Mouse (Mus musculus): ENCODE data around the gene Cd48.
A peak's percentile ranks its signal among the peaks of the same experiment; 100 is the strongest.
"Not testable (repeated sequence)": the region's sequence is repeated elsewhere in the genome, so short reads cannot be mapped to it uniquely, and the experiment has no call there.

Cd48 gene

GRCm38 (mm10) chr1:171681531-171682299 lies at the start of gene Cd48:
TSS of gene Cd48 (plus strand) at chr1:171682009.
- no peak for DNase-seq

DNA sequence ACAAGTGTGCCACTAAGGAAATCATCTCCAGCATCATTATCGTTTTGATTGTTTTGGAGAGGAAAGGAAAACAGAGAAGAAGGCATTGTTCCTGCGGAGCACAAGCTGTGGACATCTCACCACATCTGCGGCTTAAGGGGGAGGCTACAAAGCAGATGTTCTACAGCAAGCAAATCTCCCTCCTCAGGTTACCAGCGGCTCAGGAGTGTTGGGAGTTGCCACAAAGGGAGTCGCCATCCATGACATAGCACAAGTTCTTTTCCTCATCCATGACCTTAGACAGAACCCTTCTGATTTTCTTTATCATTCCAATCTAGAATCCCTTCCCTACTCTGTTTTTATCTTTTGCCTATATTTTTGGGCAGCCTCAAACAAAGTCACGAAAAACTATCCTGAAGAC lies 46.1 kb upstream of the Cd48 start:
- DNase-seq: no peak

- no peak for DNase-seq
These were observed 44.7 kb upstream of the Cd48 start for GRCm38 (mm10) chr1:171637101-171637500.

DNA sequence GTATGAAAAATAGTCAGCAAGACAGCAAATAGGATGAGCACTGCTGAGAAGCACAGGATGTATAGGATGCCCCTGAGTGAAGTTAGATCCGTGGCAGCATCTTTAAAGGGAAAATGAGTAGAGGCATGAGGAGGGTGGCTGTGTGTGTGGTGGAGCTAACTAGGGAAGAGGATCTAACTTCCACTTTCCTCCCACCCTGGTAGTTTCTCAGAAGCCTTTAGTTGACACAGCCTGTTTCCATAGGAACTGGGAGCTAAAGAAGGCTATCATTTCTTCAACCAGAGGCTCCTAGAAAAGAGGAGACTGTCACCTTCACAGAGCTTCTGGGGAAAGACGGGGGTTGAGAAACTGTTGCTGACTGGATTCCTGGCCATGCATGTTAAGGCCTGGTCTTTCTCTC lies 43.1 kb upstream of the Cd48 start:
- DNase-seq: no peak

GRCm38 (mm10) chr1:171640796-171641195 lies 41.0 kb upstream of the Cd48 start:
- no peak for DNase-seq

GRCm38 (mm10) chr1:171643612-171644011 lies 38.2 kb upstream of the Cd48 start:
- no peak for DNase-seq

- DNase-seq: no peak
These were observed 35.3 kb upstream of the Cd48 start for GRCm38 (mm10) chr1:171646429-171646940.

DNA sequence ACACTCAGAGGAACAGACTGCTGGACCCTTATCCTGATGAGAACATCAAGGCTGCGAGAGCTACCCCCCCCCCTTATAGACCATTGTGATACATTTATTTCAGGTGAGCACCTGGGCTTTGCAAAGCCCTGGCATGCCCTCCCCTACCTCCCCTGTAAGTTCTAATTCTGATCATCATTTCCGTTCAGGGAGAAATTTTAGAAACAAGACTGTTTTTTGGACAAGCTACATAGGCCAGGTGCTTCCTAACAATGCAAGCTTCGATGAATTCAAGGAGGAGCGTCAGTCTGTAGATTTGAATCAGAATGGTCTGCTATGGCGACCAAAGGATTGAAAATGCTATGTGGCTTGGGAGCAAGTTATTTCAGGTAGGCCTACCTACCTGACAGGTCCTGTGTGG lies 34.1 kb upstream of the Cd48 start:
- DNase-seq: no peak

DNA sequence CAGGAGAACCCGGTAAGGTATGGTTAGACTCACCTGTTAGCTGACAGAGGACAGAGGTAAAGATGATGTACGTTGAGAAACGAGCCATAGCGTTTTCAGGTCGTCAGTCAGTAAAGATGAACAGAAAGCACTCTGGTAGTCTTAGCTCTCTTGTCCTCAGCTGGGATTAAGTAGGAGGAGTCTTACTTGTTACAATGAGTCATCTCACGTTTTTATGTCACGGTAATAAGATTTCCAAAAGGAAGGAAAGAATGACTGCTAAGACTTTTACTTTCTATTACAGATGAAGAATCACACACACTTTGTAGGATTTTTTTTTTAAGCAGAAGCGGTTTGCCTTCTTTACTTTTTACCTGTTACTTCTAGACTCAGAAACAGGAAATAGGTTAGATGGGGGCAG lies 33.0 kb upstream of the Cd48 start:
- DNase-seq: no peak

- DNase-seq: no peak
These were observed 29.1 kb upstream of the Cd48 start, which contains the start of gene Slamf7 for GRCm38 (mm10) chr1:171652734-171653133. TSS of gene Slamf7 (minus strand) at chr1:171653035.

- peak in 1 of 2 experiments; percentile 4 for DNase-seq
These were observed 23.2 kb upstream of the Cd48 start for GRCm38 (mm10) chr1:171658561-171658991.

GRCm38 (mm10) chr1:171660423-171660822 lies 21.4 kb upstream of the Cd48 start:
- DNase-seq: no peak

DNA sequence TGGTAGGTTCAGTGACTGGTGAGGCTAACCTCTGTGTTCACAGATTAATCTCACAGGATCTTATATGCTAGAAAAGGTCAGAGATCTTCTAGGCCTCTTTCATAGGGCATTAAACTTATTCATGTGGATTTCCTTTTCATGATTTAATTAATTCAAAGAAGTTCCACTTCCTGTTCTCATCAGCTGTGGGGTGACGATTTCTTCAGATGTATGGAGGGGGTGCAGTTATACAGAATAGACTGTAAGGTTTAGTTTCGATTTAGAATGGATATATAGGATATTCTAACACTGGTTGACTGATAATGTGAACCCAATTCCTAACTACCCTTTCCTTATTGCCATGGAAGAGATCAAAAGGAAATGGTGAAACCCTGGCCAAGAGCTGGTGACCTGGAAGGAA lies 20.3 kb upstream of the Cd48 start:
- no peak for DNase-seq

DNA sequence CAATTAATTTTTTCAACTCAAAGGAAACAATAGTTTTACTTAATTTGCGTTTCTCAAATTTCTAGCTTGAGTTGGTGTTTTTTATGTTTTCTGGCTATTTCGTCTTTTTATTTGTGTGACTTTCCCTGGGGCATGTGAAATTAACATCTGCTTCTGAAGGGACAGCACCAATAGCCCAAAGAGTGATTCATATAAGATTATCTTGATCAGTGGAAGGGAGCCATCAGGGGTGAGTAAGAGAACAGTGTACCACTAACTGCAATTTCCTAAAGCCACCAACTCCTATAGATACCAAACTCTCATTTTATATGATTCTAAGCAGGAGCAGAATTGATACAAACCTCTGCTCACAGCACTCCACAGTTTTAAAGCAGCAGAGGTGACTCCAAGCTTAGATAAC lies 18.1 kb upstream of the Cd48 start:
- no peak for DNase-seq

GRCm38 (mm10) chr1:171666350-171666749 lies 15.5 kb upstream of the Cd48 start:
- no peak for DNase-seq

DNA sequence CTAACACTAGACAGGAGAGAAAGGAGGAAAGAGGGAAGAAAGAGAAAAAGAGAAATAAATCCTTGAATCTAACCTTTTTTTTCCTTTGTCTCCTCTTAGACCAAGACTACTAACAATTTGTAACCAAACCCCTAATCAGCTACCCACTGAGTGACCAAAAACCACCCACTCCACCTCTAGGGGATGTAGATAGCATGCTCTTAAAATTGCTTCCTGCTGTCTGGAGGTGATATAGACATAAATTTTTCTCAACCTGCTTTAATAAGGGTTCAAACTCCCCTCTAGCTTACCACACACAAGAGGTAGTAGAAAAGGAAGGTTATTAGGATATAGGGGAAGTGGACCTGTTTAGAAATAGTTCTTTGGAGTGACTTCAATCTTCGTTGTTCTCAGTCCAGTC lies 14.6 kb upstream of the Cd48 start:
- DNase-seq: no peak

DNA sequence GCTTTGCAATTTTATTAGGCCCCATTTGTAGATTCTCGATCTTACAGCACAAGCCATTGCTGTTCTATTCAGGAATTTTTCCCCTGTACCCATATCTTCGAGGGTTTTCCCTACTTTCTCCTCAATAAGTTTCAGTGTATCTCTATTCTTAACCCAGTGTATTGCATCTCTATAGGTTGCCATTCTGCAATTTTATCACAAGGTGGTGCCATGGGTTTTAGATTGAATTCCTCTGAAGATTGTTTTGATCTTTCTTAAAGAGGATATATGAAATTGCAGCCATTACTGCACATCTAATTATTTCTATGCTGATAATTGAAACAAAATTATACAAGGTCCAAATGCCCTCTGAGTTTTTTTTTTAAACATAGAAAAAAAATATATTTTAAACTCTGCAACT lies 9.4 kb upstream of the Cd48 start:
- not testable (repeated sequence) for DNase-seq

- DNase-seq: peak; percentile 57 to 77
These were observed 8.8 kb upstream of the Cd48 start for GRCm38 (mm10) chr1:171672854-171673475.

DNA sequence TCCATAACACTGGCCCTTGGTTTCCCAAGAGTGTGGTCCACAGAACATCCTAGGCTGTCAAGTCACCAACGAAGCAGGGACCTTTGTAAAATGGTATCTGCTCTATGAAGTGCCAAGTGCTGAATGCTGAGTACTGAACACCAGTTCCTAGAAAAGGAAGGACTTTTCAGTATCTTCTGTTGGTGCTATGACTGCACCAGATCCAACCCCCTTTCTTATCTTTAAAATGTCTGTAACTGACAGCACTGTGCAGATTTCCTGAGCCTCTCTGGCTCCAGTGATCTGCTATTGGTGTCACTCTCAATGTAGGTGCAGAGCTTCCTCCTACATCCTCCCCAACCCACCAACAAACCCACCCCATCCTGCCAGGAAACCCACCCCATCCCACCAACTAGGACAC lies 7.3 kb upstream of the Cd48 start:
- DNase-seq: no peak

DNA sequence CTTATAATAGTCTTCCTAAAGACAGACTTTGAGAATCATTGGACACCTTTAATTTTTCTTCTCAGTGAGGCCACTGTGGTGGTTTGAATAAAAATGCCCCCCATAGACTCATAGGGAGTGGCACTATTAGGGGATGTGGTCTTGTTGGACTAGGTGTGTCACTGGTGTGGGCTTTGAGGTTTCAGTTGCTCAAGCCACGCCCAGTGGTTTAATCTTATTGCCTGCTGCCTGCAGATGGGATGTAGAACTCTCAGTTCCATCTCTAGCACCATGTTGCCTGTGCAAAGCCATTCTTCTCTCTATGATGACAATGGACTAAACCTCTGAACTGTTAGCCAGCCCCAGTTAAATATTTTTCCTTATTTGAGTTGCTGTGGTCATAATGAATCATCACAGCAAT lies 4.1 kb upstream of the Cd48 start:
- DNase-seq: no peak

GRCm38 (mm10) chr1:171681009-171681408 lies 800 bp upstream of the Cd48 start:
- no peak for DNase-seq

DNA sequence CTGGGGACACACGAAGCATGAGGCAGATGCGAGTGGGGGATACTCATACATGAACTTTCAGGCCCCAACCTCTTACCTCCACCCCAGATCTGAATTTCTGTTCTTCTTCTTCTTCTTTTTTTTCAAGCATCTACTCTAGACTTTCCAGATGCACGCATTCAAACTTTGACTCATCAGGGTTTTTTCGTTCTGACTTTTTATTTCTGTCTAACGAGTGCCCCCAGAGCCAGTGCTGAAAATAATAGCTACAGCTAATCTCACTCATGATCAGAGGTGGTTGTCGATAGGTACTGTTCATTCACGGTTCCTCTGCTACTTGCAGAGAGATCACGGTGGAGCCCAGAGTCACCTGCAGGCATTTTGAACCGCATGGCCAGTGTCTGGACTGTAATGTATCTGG lies 3.1 kb downstream of the Cd48 start:
- no peak for DNase-seq

DNA sequence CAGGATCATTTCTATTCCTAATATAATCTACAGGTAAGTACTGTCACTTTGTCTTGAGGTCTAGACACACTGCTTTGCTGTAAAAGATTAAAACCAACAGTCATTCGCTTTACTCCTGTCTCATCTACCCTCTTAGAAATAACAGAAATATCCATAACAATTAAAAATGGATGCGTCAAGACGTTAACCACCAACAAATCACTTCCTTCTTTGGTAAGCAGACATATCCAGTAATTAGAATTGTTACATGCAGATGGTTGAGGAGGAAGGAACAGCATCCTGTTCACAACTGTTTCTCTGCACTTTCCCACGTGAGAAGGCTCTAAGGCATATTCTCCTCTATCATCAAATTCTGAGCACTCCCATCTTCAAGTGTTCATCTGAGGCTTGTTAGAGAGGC lies 5.5 kb downstream of the Cd48 start:
- DNase-seq: no peak

DNA sequence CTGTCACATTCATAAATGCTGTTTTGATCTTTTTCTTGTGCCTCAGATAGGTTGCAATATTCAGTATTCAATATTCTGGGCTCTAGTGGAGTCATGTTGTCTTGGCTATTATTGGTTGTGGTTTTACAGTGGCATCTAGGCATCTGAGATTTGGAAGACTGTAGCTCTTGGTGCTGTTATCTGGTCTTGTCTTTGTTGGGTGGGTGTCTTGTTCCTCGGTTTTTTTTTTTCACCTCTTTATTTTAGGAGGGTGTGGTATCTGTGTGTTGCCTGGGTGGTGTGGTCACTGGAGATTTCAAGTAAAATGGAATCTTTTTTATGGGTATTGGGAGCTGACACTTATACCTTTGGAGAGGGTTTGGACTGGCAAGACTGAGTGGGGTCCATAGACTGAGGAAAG lies 12.1 kb downstream of the Cd48 start:
- no peak for DNase-seq
